Mouse (Mus musculus): ENCODE measurements around the gene Mfsd2b. TPM values are rescaled to one million over a fixed set of nuclear protein-coding genes. Genes with fewer than 3 reads are reported as not detected.
A peak's percentile ranks its signal among the peaks of the same experiment; 100 is the strongest.

The Mfsd2b gene
- polyA plus RNA-seq, 1 experiment from 2014 or later: 2.2 TPM

- Histone ChIP-seq H3K4me1 (replicated peaks) (peaks cover 24% of the 10 kb centered on the region), H3K36me3 (no peaks in the 10 kb centered on the region), H3K27me3 (peaks cover 33% of the 10 kb centered on the region), H3K4me2 (replicated peaks) (peak within 1 kb of the TSS; percentile 92), H3K4me3 (replicated peaks) (peak within 1 kb of the TSS; percentile 79), H3K9me3 (no peaks in the 10 kb centered on the region), H3K9ac (replicated peaks) (peak within 1 kb of the TSS; percentile 78), H3K27ac (no peak within 1 kb of the TSS)
- 0% methylated on average over 37 of the region's 37 CpGs for WGBS
- ATAC-seq: peak; percentile 71
Observed at GRCm38 (mm10) chr12:4841392-4841887, 32.7 kb downstream of the Mfsd2b start, which contains the start of gene Fkbp1b. Gene Fkbp1b (minus strand): TSS chr12:4841591.

GRCm38 (mm10) chr12:4840741-4841140 lies 33.4 kb downstream of the Mfsd2b start:
- Histone ChIP-seq H3K4me1 (replicated peaks) (peaks cover 24% of the 10 kb centered on the region), H3K27ac (no peak overlapping the region), H3K4me2 (replicated peaks) (peak overlapping the region; percentile 92), H3K27me3 (peaks cover 33% of the 10 kb centered on the region), H3K36me3 (no peaks in the 10 kb centered on the region), H3K9me3 (no peaks in the 10 kb centered on the region), H3K4me3 (replicated peaks) (peak overlapping the region; percentile 79), H3K9ac (replicated peaks) (peak overlapping the region; percentile 78)
- WGBS: 1% methylated on average over 11 of the region's 11 CpGs
- 0 out of 2 replicates have a peak, but pooled peaks have one; percentile 9 for ATAC-seq

- no peak for ATAC-seq
- Histone ChIP-seq H3K36me3 (no peaks in the 10 kb centered on the region), H3K27ac (no peak overlapping the region), H3K9ac (replicated peaks) (no peak overlapping the region), H3K9me3 (no peaks in the 10 kb centered on the region), H3K27me3 (peaks cover 33% of the 10 kb centered on the region), H3K4me2 (replicated peaks) (no peak overlapping the region), H3K4me3 (replicated peaks) (peak overlapping the region; percentile 79; the same call in 1 of the 2 replicates), H3K4me1 (replicated peaks) (peaks cover 24% of the 10 kb centered on the region)
- 58% methylated on average over 6 of the region's 6 CpGs for WGBS
Observed at GRCm38 (mm10) chr12:4840010-4840409, 34.1 kb downstream of the Mfsd2b start.

- ATAC-seq: no peak
- Histone ChIP-seq H3K4me1 (replicated peaks) (peaks cover 15% of the 10 kb centered on the region), H3K9me3 (no peaks in the 10 kb centered on the region), H3K27ac (no peak overlapping the region), H3K4me2 (replicated peaks) (no peak overlapping the region), H3K27me3 (peaks cover 26% of the 10 kb centered on the region), H3K4me3 (replicated peaks) (no peak overlapping the region), H3K36me3 (peaks cover 11% of the 10 kb centered on the region), H3K9ac (replicated peaks) (no peak overlapping the region)
- WGBS: 71% methylated on average over 4 of the region's 4 CpGs
Observed at GRCm38 (mm10) chr12:4836959-4837358, 37.2 kb downstream of the Mfsd2b start.

- Histone ChIP-seq H3K4me1 (replicated peaks) (no peaks in the 10 kb centered on the region), H3K4me2 (replicated peaks) (no peak overlapping the region), H3K36me3 (peaks cover 78% of the 10 kb centered on the region), H3K27me3 (no peaks in the 10 kb centered on the region), H3K27ac (no peak overlapping the region), H3K9me3 (no peaks in the 10 kb centered on the region), H3K9ac (replicated peaks) (no peak overlapping the region), H3K4me3 (replicated peaks) (no peak overlapping the region)
- no peak for ATAC-seq
- WGBS: 76% methylated on average over 3 of the region's 3 CpGs
Observed at GRCm38 (mm10) chr12:4827256-4827655, 46.9 kb downstream of the Mfsd2b start.

GRCm38 (mm10) chr12:4817361-4818101 lies 56.6 kb downstream of the Mfsd2b start, which contains the start of gene Sf3b6:
Gene Sf3b6 (plus strand): TSS chr12:4817544.
- H3K36me3 ChIP-seq: peaks cover 22% of the 10 kb centered on the region
- peak; percentile 99 for ATAC-seq
- H3K9ac ChIP-seq (replicated peaks): peak within 1 kb of the TSS; percentile 76
- H3K27ac ChIP-seq: peak within 1 kb of the TSS; percentile 83
- H3K27me3 ChIP-seq: no peaks in the 10 kb centered on the region
- peaks cover 25% of the 10 kb centered on the region for H3K4me1 ChIP-seq (replicated peaks)
- H3K4me3 ChIP-seq (replicated peaks): peak within 1 kb of the TSS; percentile 88
- WGBS: under 1% methylated on average over 49 of the region's 49 CpGs
- peak within 1 kb of the TSS; percentile 94 for H3K4me2 ChIP-seq (replicated peaks)
- H3K9me3 ChIP-seq: no peaks in the 10 kb centered on the region

- Histone ChIP-seq H3K4me2 (replicated peaks) (peak overlapping the region; percentile 69), H3K9me3 (no peaks in the 10 kb centered on the region), H3K4me3 (replicated peaks) (peak overlapping the region; percentile 88), H3K4me1 (replicated peaks) (peaks cover 25% of the 10 kb centered on the region), H3K27ac (peak overlapping the region; percentile 83), H3K27me3 (no peaks in the 10 kb centered on the region), H3K9ac (replicated peaks) (peak overlapping the region; percentile 76), H3K36me3 (peaks cover 15% of the 10 kb centered on the region)
- WGBS: 8% methylated on average over 24 of the region's 24 CpGs
- peak; percentile 5 for ATAC-seq
Observed at GRCm38 (mm10) chr12:4816680-4817360, 57.3 kb downstream of the Mfsd2b start.

- ATAC-seq: no peak
- no peak overlapping the region for H3K9ac ChIP-seq (replicated peaks)
- 92% methylated on average over 4 of the region's 4 CpGs for WGBS
- no peaks in the 10 kb centered on the region for H3K36me3 ChIP-seq
- no peak overlapping the region for H3K4me2 ChIP-seq (replicated peaks)
- no peaks in the 10 kb centered on the region for H3K9me3 ChIP-seq
- H3K4me1 ChIP-seq (replicated peaks): peaks cover 15% of the 10 kb centered on the region
- no peak overlapping the region for H3K4me3 ChIP-seq (replicated peaks)
- no peak overlapping the region for H3K27ac ChIP-seq
- no peaks in the 10 kb centered on the region for H3K27me3 ChIP-seq
Observed at GRCm38 (mm10) chr12:4813636-4814035, 60.5 kb downstream of the Mfsd2b start.

Other genes starting within 250 kb of the Mfsd2b start
- 0.52 and 1.0 TPM in 2 replicates for gene Fam228a, start 135.9 kb downstream of the Mfsd2b start, polyA plus RNA-seq (2015; fragmentation: Nextera tagmentation; extraction: Ambion mirVana)
- gene Pfn4, start 105.3 kb downstream of the Mfsd2b start, polyA plus RNA-seq (2015; fragmentation: Nextera tagmentation; extraction: Ambion mirVana): 9.1 and 10.2 TPM in 2 replicates
- 4.9 and 5.6 TPM in 2 replicates for gene Fam228b, start 105.1 kb downstream of the Mfsd2b start, polyA plus RNA-seq (2015; fragmentation: Nextera tagmentation; extraction: Ambion mirVana)
- gene Sf3b6, start 56.8 kb downstream of the Mfsd2b start, polyA plus RNA-seq (2015; fragmentation: Nextera tagmentation; extraction: Ambion mirVana): 302 and 303 TPM in 2 replicates
- gene Fkbp1b, start 32.8 kb downstream of the Mfsd2b start, polyA plus RNA-seq (2015; fragmentation: Nextera tagmentation; extraction: Ambion mirVana): 18.3 and 20.7 TPM in 2 replicates
- gene Wdcp, start 31.1 kb downstream of the Mfsd2b start, polyA plus RNA-seq (2015; fragmentation: Nextera tagmentation; extraction: Ambion mirVana): 14.9 and 17.9 TPM in 2 replicates
- 33.7 and 35.7 TPM in 2 replicates for gene Ubxn2a, start 33.3 kb upstream of the Mfsd2b start, polyA plus RNA-seq (2015; fragmentation: Nextera tagmentation; extraction: Ambion mirVana)
- 15.2 and 17.5 TPM in 2 replicates for gene Atad2b, start 43.0 kb upstream of the Mfsd2b start, polyA plus RNA-seq (2015; fragmentation: Nextera tagmentation; extraction: Ambion mirVana)

All from midbrain, embryonic 13.5 days (tissue).